Mouse (Mus musculus) lung, postnatal 0 days (tissue): Measurements from ENCODE around the gene Fbln2. TPM values are rescaled to one million over a fixed set of nuclear protein-coding genes. Genes with fewer than 3 reads are reported as not detected.
A peak's percentile ranks its signal among the peaks of the same experiment; 100 is the strongest.

Source experiments
- ATAC-seq: fragments of 200-750 bp; cut with Nextera tagmentation; 2 replicates; pipeline ENCODE4 v1.8.0; 2017; ENCODE audit warnings: moderate library complexity
- DNase-seq: peaks from one replicate; pipeline ENCODE4 v3.0.0-alpha.2; 2016; ENCODE audit warnings: low spot score
- H3K27ac ChIP-seq: fragments of 300-500 bp; sonication (generic); 2 replicates; pipeline ENCODE4 v1.5.1; 2014; ENCODE audit warnings: antibody characterized with exemption, mild to moderate bottlenecking, low read length, mixed read lengths
- H3K27me3 ChIP-seq: fragments of 300-500 bp; sonication (generic); replicated peaks from 2 replicates; pipeline ENCODE4 v1.6.1; 2014; ENCODE audit warnings: low read length, mixed read lengths; ENCODE audit not compliant: insufficient read depth
- H3K36me3 ChIP-seq: fragments of 300-500 bp; sonication (generic); 2 replicates; pipeline ENCODE4 v1.6.1; 2014; ENCODE audit warnings: low read length, mixed read lengths; ENCODE audit not compliant: insufficient read depth
- H3K4me1 ChIP-seq: fragments of 300-500 bp; sonication (generic); 2 replicates; pipeline ENCODE4 v1.6.1; 2014; ENCODE audit warnings: antibody characterized with exemption, low read depth, low read length, mixed read lengths; ENCODE audit not compliant: insufficient read depth
- H3K4me2 ChIP-seq: fragments of 300-500 bp; sonication (generic); replicated peaks from 2 replicates; pipeline ENCODE4 v1.6.1; 2014; ENCODE audit warnings: low read depth, mild to moderate bottlenecking, low read length, moderate library complexity, mixed read lengths
- H3K4me3 ChIP-seq: fragments of 300-500 bp; sonication (generic); 2 replicates; pipeline ENCODE4 v1.5.1; 2014; ENCODE audit warnings: low read depth, low read length
- H3K9ac ChIP-seq: fragments of 300-500 bp; sonication (generic); replicated peaks from 2 replicates; pipeline ENCODE4 v1.6.1; 2014; ENCODE audit warnings: low read depth, mild to moderate bottlenecking
- H3K9me3 ChIP-seq: fragments of 300-500 bp; sonication (generic); 2 replicates; pipeline ENCODE4 v1.6.1; 2016; ENCODE audit warnings: low read length, mixed read lengths
- CTCF ChIP-seq: IDR thresholded peaks from 2 replicates; pipeline ENCODE4 v1.5.1; 2016; ENCODE audit warnings: antibody characterized with exemption, mild to moderate bottlenecking
- EP300 ChIP-seq: IDR thresholded peaks from 2 replicates; pipeline ENCODE4 v1.6.1; 2016; ENCODE audit warnings: antibody characterized with exemption, mild to moderate bottlenecking, control low read depth
- WGBS: fragments of 180-500 bp; shearing (Covaris S2); extraction: QIAGEN DNeasy Blood & Tissue Kit; methylation state at CpG from one replicate; pipeline ENCODE4 v1.1.7; 2014; 5-methylcytosine and 5-hydroxymethylcytosine counted together
- polyA plus RNA-seq: library from polyadenylated mRNA; unstranded; fragments of >200 nt; fragmentation: Nextera tagmentation; extraction: Ambion mirVana; gene quantifications from 2 replicates; pipeline ENCODE4 v1.2.1, GENCODE M21; 2015

Gene Fbln2
- polyA plus RNA-seq, 1 experiment from 2014 or later: 63.8 TPM

DNA sequence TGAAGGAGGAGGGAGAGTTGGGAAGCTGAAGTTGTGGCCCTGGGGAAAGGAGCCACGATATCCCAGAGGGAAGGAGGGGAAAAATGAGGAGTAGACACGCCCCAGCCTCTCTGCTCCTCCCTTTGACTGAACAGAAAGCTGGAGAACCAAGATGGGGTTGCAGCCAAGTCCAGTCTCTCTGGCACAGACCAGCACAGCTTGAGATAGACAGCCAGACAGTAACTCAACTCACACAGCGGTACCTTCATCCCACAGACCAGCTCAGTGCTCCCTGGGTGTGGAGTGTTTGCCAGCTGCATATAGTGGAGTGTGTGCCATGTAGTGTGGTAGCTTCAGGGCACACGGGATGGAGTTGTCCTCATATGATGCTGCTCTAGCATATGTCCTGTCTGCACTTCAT lies 16.7 kb downstream of the Fbln2 start:
- Histone ChIP-seq H3K9ac (no peak overlapping the region), H3K36me3 (no peaks in the 10 kb centered on the region), H3K4me2 (no peak overlapping the region), H3K4me3 (no peak overlapping the region), H3K9me3 (no peaks in the 10 kb centered on the region), H3K27ac (no peak overlapping the region), H3K4me1 (no peaks in the 10 kb centered on the region), H3K27me3 (no peaks in the 10 kb centered on the region)
- ATAC-seq: no peak
- TF ChIP-seq EP300 (no peak), CTCF (no peak)
- 62% methylated on average over 4 of the region's 4 CpGs for WGBS
- no peak for DNase-seq

DNA sequence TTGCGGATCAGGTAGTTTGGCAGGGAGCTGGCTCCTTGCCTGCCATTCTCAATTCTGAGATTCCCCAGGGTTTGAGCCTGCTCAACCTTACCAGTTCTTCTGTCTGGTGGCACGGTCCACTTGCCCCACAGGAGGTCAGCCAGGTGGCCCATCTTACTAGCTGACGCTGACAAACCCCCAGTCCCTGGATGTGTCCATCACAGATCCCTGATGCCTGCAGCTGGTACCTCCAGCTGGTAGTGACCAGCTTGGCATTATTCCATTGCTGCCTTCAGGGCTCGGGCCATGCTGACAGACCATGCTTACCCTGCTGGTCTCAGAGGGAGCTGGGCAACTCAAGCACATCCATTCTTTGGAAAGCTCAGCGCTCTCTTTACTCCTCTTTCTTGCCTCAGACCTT lies 18.7 kb downstream of the Fbln2 start:
- Histone ChIP-seq H3K4me2 (no peak overlapping the region), H3K36me3 (no peaks in the 10 kb centered on the region), H3K27ac (no peak overlapping the region), H3K9ac (no peak overlapping the region), H3K4me3 (no peak overlapping the region), H3K4me1 (no peaks in the 10 kb centered on the region), H3K9me3 (no peaks in the 10 kb centered on the region), H3K27me3 (no peaks in the 10 kb centered on the region)
- 87% methylated on average over 5 of the region's 5 CpGs for WGBS
- DNase-seq (no peak), ATAC-seq (no peak)
- TF ChIP-seq EP300: no peak
- TF ChIP-seq CTCF: no peak

DNA sequence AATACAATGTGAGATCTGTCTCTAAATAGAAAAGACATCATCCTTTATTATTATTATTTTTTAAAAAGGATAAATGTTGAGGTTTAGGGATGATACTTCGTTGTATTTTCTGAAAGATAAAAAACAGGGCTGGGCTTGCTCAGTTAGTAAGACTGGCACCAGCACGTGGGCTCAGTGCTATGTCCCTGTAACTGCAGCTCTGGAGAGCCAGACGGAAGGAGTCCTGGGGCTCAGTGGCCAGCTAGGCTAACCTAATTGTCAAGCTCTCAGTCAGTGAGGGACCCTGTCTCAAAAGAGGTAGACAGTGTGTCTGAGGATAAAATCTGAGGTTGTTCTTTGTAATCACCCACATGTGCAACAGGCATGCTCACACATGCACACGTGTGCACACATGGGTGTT lies 19.3 kb downstream of the Fbln2 start:
- no peak overlapping the region for H3K9ac ChIP-seq
- H3K4me2 ChIP-seq: no peak overlapping the region
- no peak overlapping the region for H3K4me3 ChIP-seq
- no peak for DNase-seq
- TF ChIP-seq CTCF (no peak), EP300 (no peak)
- H3K27me3 ChIP-seq: no peaks in the 10 kb centered on the region
- H3K36me3 ChIP-seq: no peaks in the 10 kb centered on the region
- no peak for ATAC-seq
- H3K27ac ChIP-seq: no peak overlapping the region
- no peaks in the 10 kb centered on the region for H3K4me1 ChIP-seq
- H3K9me3 ChIP-seq: no peaks in the 10 kb centered on the region
- 75% methylated on average over 4 of the region's 4 CpGs for WGBS

DNA sequence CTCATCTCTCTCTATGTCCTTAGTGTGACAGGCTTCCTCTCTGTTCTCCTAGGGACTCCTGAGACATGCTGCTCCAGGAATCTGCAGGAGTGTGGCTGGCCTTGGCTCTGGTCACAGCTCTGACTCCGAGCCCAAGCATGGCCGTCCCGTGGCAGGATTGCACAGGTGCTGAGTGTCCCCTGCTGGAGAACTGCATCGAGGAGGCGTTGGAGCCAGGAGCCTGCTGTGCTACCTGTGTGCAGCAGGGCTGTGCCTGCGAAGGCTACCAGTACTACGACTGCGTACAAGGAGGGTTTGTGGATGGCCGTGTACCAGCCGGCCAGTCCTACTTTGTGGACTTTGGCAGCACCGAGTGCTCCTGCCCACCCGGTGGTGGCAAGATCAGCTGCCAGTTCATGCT lies 20.8 kb downstream of the Fbln2 start:
- Histone ChIP-seq H3K4me1 (no peaks in the 10 kb centered on the region), H3K4me2 (no peak overlapping the region), H3K9ac (no peak overlapping the region), H3K4me3 (no peak overlapping the region), H3K9me3 (no peaks in the 10 kb centered on the region), H3K27ac (no peak overlapping the region), H3K36me3 (no peaks in the 10 kb centered on the region), H3K27me3 (no peaks in the 10 kb centered on the region)
- no peak for ATAC-seq
- 76% methylated on average over 12 of the region's 12 CpGs for WGBS
- peak; percentile 40 for TF ChIP-seq CTCF
- TF ChIP-seq EP300: no peak
- no peak for DNase-seq

DNA sequence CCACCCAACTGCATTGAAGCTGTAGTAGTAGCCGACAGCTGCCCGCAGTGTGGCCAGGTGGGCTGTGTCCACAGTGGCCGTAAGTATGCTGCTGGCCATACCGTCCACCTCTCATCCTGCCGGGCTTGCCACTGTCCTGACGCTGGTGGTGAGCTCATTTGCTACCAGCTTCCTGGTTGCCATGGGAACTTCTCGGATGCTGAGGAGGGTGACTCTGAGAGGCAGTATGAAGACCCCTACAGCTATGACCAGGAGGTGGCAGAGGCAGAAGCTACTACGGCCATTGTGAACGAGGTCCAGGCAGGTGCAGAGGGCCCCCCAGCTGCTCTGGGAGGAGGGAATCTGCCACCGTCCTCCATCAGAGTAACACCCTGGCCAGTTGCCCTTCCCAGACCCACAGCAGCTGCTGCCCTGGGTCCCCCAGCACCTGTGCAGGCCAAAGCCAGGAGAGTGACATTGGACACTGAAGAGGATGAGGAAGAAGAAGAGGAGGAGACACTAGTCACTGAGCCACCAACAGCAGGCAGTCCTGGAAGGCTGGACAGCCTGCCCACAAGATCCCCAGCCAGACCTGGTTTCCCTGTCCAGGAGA lies 21.3 kb downstream of the Fbln2 start:
- no peak overlapping the region for H3K9ac ChIP-seq
- no peaks in the 10 kb centered on the region for H3K36me3 ChIP-seq
- H3K27ac ChIP-seq: no peak overlapping the region
- H3K4me1 ChIP-seq: no peaks in the 10 kb centered on the region
- no peak overlapping the region for H3K4me2 ChIP-seq
- TF ChIP-seq CTCF: no peak
- TF ChIP-seq EP300: no peak
- no peaks in the 10 kb centered on the region for H3K27me3 ChIP-seq
- no peak overlapping the region for H3K4me3 ChIP-seq
- DNase-seq (no peak), ATAC-seq (no peak)
- WGBS: 65% methylated on average over 10 of the region's 10 CpGs
- no peaks in the 10 kb centered on the region for H3K9me3 ChIP-seq

DNA sequence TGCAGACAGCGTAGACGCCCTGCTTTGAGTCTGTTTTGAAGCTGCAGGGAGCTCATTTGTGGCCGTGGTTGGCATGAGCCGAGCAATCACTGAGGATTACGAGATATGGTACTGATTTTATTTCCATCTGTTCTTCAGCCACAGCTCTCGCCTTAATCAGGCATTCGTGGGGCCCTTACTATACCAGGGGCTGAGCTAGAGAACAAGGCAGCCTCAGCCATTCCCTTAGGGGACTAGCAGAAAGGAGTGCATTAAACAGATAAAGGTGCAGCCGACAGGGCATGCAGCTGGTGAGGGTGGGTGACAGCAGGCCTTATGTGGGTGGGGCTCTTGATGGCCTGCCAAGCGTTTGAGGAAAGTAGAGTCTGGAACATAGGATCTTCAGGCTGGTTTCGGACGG lies 23.8 kb downstream of the Fbln2 start:
- H3K4me3 ChIP-seq: no peak overlapping the region
- H3K36me3 ChIP-seq: no peaks in the 10 kb centered on the region
- no peaks in the 10 kb centered on the region for H3K9me3 ChIP-seq
- ATAC-seq (no peak), DNase-seq (no peak)
- no peaks in the 10 kb centered on the region for H3K27me3 ChIP-seq
- 64% methylated on average over 11 of the region's 11 CpGs for WGBS
- H3K27ac ChIP-seq: no peak overlapping the region
- H3K9ac ChIP-seq: no peak overlapping the region
- TF ChIP-seq EP300 (no peak), CTCF (no peak)
- no peak overlapping the region for H3K4me2 ChIP-seq
- H3K4me1 ChIP-seq: no peaks in the 10 kb centered on the region

DNA sequence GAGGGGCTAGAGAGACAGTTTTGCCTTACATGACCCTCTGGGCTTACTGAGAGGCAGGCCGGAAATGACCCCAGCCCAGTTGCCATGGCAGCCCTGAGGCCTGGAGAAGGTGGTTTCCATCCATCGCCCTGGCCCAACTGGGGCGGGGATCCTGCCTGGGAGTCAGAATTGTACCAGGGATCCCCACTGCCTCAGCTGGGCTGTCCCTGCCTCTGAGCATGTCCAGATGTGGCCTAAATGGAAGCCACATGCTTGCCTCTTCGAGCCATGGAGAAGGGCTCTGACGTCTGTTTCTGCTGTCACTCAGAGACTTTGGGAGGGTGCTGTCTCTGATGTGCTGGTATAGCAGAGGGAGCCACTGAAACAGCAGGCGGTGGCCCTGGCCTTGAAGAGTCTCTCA lies 24.2 kb downstream of the Fbln2 start:
- Histone ChIP-seq H3K27ac (no peak overlapping the region), H3K9me3 (no peaks in the 10 kb centered on the region), H3K36me3 (no peaks in the 10 kb centered on the region), H3K4me1 (no peaks in the 10 kb centered on the region), H3K4me3 (no peak overlapping the region), H3K4me2 (no peak overlapping the region), H3K27me3 (no peaks in the 10 kb centered on the region), H3K9ac (no peak overlapping the region)
- ATAC-seq: no peak
- DNase-seq: no peak
- TF ChIP-seq CTCF: no peak
- TF ChIP-seq EP300: no peak
- WGBS: 47% methylated on average over 6 of the region's 6 CpGs
